Mouse (Mus musculus) lung, adult 10 weeks (tissue): ENCODE data around the gene Defb25. TPM values are rescaled to one million over a fixed set of nuclear protein-coding genes. Genes with fewer than 3 reads are reported as not detected.

Experiments used
- polyA plus RNA-seq: library from polyadenylated mRNA; stranded (reverse); fragments of 350-450 nt; fragmentation: Illumina TruSeq; extraction: RNeasy Lipid Tissue Mini Kit (QIAGEN cat#74804); gene quantifications from one replicate; pipeline ENCODE4 v1.2.3, GENCODE M21; 2014; ENCODE audit warnings: low read depth, low replicate concordance; ENCODE audit not compliant: insufficient read depth

The Defb25 gene
- polyA plus RNA-seq, result 2.9 TPM

DNA sequence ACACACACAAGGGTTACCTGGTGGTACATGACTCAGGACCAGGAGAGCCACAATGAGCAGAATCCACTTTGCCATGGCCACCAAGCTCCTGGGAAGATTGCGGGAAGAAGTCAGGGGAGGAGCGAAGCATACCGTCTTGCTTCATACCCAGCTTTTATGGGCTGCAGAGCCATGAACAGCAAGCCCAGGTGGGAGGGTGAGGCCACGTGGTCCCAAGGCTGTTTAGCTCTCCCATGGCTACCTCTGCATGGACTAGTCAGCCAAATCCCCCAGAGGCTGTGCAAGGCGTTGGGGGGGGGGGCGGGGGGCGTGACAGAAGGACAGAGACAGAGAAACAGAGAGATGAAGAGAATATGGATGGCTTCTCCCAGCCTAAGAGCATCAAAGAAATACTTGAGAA is at the start of gene Defb25:
Defb25 (minus strand) TSS at position 101 of the 400 bp plus-strand sequence.

DNA sequence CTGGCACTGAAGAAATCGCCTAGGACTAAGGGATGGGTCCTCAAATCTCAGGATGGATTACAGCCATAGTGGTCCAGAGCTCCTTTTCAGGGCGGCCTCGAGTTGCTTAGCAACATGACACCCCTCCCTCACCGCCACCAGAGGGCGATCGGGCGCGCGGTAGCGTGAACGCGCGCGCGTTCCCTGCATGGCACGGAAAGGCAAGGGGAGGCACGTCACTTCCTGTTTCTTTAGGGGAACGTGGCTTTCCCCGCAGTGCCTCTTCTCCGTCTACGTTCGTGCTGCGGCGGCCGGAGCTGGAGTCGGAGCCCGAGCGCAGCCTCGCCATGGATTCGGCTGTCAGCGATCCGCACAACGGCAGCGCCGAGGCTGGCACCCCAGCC is 46.4 kb upstream of the Defb25 start, which contains the start of gene H13:
H13 (plus strand) TSS at position 206 of the 383 bp plus-strand sequence.

DNA sequence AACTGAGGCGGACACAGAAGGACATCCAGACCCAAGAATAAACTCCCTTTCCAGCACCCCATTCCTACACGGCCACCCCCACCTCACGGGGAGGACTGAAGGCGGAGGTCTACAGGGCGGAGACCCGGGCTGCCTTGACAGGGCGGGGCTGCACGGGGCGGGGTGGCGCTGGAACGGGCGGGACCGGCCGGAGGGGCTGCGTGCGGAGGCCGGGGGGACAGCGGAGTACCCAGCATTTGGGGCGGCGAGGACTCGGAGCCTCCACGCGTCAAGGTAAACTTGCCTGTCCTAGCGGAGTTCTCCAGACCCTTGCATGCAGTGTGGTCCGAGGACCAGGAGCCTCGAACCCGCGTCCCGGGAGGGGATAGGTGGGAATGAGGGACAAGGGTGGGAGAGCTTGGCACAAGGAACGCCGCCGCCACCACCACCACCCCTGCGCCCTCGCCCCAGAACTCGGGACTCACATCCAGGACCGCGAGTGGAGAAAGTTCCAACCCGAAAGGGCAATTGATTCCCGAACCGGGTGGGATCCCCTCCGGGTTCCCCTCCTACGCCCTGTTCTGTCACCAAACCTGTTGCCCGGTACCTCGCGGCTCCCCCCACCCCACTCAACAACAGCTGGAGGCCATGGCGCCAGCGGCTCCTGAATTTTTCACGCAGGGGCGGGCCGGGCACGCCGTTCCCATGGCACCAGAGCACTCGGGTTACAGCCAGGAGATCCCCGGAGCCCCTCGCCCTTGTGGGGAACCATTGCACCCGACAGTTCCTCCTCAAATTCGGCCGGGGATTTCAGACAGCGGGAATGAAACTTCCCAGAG is 4.1 kb upstream of the Defb25 start, which contains the start of gene Rem1:
Rem1 (plus strand) TSS at position 178 of the 818 bp plus-strand sequence.

DNA sequence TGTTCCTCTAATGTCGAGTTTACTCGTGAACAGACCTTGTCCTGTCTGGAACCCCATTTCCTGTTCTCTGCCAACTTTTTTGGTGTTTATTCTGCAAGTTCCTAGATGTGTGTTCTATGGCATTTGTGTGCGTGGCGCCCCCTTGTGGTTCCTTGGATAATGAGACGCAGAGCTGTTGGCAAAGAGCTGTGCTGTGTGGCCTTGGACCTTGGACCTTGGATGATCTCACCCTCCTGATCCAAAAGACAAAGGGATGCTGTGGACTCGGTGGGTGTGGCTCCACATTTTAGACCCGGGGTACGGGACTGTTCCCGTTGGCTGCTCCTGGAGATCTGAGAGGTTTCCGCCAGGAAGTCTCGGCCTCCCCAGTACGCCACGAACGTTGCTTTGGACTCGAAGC is 18.8 kb downstream of the Defb25 start, which contains the start of gene Defb36:
Defb36 (plus strand) TSS at position 271 of the 400 bp plus-strand sequence.

DNA sequence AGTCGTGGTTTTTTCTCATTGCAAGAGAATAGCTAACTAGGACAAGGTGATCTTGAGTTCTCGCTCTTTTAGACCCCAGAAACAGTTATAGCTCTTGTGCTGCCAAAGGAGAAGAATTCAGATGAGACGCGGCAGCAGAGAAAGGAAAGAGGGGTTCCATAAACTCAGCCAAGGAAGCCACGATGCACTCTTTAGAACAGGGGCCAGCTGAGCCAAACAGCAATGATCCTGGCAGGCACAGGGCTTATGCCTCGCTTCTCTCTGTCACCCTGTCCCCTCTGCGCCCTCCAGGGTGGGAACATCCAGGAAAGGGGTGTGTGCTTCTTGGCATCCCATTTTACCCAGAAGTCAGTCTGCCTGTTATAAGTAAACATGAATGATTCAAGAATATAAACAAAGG is 23.6 kb downstream of the Defb25 start, which contains the start of gene Defb45:
Defb45 (minus strand) TSS at position 101 of the 400 bp plus-strand sequence.

DNA sequence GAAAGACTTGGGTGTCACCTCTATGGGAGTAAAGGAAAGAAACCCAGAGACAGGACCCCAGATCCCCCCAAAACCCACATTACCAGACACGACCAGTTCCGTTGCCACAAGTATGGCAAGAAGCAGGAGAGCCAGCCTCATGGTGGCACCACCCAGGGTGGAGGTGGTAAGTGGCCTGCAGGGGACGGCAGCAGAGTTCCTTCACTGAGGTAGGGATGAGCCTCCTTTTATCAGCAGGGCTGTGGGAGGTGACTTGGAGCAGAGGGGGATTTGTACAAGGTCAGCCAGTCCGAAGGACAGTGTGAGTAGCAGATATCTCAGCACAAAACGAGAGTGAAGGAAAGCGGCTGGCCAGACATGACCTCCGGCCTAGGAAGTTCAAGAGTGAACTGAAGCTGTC is 42.7 kb downstream of the Defb25 start, which contains the start of gene Defb19:
Defb19 (minus strand) TSS at position 206 of the 400 bp plus-strand sequence.

Other genes with a start within 250 kb of the Defb25 start
- not detected for gene Nrsn2, start 246.4 kb downstream of the Defb25 start, polyA plus RNA-seq
- 1.6 TPM for gene Sox12, start 225.0 kb downstream of the Defb25 start, polyA plus RNA-seq
- 3.9 TPM for gene Zcchc3, start 208.0 kb downstream of the Defb25 start, polyA plus RNA-seq
- gene 6820408C15Rik, start 207.5 kb downstream of the Defb25 start, polyA plus RNA-seq, result 11.0 TPM
- gene Defb23, start 158.4 kb downstream of the Defb25 start, polyA plus RNA-seq, result not detected
- not detected for gene Defb20, start 146.0 kb downstream of the Defb25 start, polyA plus RNA-seq
- not detected for gene Defb22, start 132.9 kb downstream of the Defb25 start, polyA plus RNA-seq
- not detected for gene Defb26, start 111.4 kb downstream of the Defb25 start, polyA plus RNA-seq
- gene Defb28, start 104.8 kb downstream of the Defb25 start, polyA plus RNA-seq, result not detected
- gene Defb29, start 83.0 kb downstream of the Defb25 start, polyA plus RNA-seq, result not detected
- gene Gm17416, start 53.7 kb downstream of the Defb25 start, polyA plus RNA-seq, result not detected
- not detected for gene Defb21, start 50.3 kb downstream of the Defb25 start, polyA plus RNA-seq
- not detected for gene Defb19, start 42.7 kb downstream of the Defb25 start, polyA plus RNA-seq
- not detected for gene Defb45, start 23.7 kb downstream of the Defb25 start, polyA plus RNA-seq
- gene Defb36, start 18.7 kb downstream of the Defb25 start, polyA plus RNA-seq, result not detected
- gene Rem1, start 3.9 kb upstream of the Defb25 start, polyA plus RNA-seq, result 10.7 TPM
- gene H13, start 46.4 kb upstream of the Defb25 start, polyA plus RNA-seq, result 64.5 TPM
- gene Mcts2, start 64.0 kb upstream of the Defb25 start, polyA plus RNA-seq, result 6.4 TPM
- 241 TPM for gene Id1, start 113.2 kb upstream of the Defb25 start, polyA plus RNA-seq
- 150 TPM for gene Cox4i2, start 131.1 kb upstream of the Defb25 start, polyA plus RNA-seq
- gene Bcl2l1, start 208.7 kb upstream of the Defb25 start, polyA plus RNA-seq, result 66.6 TPM
- 1.0 TPM for gene Tpx2, start 224.9 kb upstream of the Defb25 start, polyA plus RNA-seq